Mouse (Mus musculus) T-helper 17 cell (primary cell): Measurements from ENCODE around the gene Ski.

Source experiments
- in situ Hi-C, 2 experiments: fragments of 300-600 bp; cut with MboI, MseI; formaldehyde crosslinking; loops; 1 replicate in 1 of 2; 2 replicates in 1 of 2; pipeline ENCODE4 v1.15.1; 2025; ENCODE audit warnings: high pct_unique_total_duplicates in 2 of 2

The Ski gene

DNA sequence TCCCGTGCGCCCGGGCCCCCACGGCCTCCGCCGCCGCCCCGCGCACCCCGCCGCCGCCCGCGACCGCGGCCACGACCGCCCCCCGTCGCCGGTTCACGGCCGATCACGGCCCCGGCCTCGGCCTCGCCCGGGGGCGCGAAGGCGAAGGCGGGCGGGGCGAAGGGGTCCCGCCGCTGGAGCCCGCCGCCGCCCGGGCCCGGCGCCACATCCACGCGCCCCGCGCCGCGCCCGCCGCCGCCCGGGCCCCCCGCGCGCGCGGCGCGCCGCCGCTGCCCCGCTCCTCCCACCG is at the start of gene Ski:
Gene Ski (minus strand): TSS at position 41 of the 289 bp plus-strand sequence.
- in situ Hi-C loops: loop anchor here in 1 of 2 experiments (25.0 kb wide), 1 partner anchor 790 kb away; the partner anchor contains the start of gene Tnfrsf4

DNA sequence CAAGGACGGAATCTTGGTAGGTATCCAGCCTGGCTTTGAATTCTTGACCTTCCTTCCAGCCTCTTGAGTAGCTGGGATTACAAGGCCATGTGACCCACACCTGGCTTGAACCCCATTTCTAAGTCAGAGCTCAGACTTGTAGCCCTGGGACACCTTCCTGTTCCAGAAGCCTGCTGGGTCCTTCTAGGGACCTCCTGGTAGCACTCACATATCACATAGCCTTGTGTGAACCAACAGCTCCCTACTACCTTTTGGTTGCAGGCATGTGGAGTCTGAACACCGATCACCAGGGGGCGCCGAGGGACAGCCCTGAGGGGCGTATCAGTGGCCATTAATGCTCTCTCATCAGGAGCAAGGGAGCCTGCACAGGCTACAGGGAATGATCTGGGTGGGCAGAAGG is 46.0 kb upstream of the Ski start:
- in situ Hi-C loops: no loop called here

DNA sequence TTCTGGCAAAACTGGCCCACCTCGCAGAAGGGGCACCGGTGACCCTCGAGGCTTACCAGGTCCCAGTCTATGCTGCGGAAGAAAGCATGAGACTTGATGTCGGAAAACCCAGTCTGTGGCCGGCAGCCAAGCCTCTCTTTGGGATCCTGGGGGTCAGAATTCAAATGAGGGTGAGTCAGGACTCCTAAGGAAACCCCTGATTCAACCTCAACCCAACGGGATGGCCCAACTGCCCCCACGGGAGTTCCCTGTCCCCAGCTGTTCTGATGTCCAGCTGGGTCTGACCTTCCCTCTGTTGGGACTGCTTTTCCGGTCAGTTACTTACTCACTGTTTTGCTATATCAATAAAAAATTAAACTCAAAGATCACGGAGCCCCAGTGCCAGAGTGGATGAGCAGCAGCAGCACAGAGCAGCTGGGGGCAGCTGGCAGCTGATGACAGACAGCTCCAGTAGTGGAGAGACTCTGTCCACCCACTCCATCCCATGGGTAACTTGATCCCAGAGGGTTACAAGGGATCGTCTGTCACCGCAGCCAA is 45.3 kb upstream of the Ski start:
- in situ Hi-C loops: no loop called here

DNA sequence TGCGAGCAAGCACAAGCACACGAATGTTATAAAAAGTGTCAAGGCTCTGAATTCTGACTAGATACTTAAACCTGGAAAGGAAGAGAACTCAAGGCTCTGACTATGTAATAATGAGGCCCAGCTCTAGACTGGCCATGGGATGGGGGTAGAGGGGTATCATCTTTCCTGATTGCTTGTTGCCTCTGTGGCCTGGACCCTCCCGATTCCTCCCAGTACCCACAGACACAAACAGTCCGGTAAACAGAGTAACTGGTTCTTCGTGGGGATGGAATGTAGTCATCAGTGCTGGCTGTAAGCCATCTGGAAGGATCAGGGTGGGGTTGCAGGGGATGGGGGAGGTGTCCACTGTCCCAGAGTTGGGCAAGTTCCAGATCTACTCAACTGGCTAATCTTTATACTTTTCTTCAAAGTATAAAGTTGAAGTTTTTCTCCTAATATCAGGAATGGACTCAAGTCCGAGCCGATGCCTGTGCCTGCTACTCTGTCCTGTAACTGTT is 44.7 kb upstream of the Ski start:
- in situ Hi-C loops: no loop called here

DNA sequence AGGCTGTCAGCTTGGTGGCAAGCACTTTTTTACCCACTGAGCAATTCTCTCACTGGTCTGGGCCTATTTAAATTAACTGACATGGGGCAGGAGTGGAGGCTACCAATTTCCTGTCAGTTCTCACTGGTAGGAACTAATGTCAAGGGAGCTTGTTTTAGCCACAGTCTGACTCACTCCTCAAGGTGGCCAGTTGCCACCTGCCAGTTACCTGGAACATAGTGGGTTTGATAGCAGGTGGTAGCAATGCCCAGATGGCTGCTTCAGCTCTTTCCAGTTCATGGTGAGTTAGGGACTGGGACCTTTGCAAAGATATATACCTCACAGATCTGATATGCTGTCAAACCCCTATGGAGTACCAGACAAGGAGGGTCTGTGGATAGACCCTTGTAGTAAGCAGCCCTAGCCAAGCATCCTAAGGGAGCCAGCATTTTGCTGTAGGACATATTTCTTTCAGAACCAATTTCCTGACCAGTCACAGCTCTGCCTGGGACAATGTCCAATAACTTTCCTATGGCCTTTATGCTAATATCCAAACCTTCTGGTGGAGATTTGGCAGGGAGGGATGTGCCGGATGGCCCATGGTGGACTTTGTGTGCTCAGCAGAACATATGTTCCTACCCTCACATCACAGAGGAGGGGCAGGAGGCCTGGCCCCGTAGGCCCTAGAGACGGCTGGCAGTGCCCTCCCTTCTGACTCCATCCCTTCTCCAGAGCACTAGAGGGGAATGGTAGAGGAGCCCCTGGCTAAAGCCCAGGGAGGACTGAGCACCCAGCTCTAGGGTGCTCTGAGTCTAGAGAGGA is 42.3 kb upstream of the Ski start:
- in situ Hi-C loops: loop anchor here in 1 of 2 experiments (5.0 kb wide), 1 partner anchor 88 kb away; no protein-coding TSS in a partner anchor

DNA sequence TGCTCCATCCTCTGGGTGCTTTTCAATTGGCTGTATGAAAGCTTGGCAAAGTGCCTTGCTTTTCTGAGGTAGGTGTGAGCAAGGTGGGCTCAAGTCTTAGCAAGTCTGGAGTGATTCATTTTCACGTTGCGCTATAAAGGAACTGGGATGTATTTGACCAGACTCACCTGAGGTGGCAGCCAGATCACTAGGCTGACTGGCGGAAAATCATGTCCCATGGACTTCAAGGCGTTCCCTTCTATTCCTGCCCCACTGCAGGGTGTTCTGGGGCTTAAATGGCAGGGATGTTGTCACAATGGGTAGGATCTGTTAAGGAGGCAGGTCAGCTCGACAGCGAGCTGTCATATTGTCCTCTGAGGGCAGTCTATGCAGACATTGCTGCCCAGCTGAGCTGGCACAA is 29.9 kb upstream of the Ski start:
- in situ Hi-C loops: no loop called here

DNA sequence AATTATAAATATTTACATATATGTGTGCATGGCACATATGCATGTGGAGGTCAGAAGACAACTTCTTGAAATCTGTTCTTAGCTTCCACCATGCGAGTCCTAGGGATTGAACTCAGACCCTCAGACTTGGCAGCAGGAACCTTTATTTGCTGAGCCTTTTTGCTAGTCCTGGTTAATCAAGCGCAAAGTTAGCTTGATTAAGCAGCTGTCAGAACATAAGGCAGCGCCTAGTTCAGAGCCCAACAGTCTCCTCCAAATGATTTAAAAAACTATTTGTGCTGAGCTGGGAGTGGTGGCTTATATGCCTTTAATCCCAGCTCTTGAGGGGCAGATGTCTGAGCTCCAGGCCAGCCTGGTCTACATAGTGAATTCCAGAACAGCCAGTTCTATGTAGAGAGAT is 28.8 kb upstream of the Ski start:
- in situ Hi-C loops: no loop called here

DNA sequence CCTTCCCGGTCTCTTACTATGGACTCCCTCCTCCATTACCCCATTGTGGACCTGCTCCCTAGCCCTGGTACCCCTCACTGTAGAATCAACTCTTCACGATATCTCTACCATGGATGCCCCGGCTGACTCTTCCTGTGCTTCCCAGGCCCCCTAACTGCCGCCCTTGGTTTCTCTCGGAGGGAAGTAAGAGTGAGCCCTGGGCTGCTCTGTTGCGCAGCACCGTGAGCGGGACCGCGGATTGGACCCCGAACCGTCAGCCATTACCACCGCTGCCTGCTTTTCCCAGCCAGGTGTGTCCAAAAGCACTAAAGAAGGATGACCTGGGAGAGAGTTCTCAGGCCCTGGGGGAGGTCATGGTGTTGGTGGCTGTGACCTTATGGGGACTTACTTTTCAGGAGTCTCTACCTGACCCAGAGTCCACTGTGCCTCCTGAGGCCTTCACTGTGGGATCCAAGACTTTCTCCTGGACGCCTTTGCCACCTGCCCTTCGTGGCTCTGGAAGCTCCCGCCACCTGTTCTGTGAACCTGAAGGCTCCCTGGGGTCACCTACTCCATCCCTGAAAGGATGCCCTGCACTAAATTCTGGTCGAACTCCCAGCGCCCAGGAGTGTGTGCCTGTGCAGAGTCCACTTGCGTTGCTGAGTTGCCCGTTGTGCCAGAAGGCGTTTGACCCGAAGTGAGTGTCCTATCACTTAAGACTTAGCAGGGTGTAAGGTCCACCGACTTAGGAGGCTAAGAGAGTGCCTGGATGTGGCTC is 28.1 kb upstream of the Ski start:
- in situ Hi-C loops: no loop called here

DNA sequence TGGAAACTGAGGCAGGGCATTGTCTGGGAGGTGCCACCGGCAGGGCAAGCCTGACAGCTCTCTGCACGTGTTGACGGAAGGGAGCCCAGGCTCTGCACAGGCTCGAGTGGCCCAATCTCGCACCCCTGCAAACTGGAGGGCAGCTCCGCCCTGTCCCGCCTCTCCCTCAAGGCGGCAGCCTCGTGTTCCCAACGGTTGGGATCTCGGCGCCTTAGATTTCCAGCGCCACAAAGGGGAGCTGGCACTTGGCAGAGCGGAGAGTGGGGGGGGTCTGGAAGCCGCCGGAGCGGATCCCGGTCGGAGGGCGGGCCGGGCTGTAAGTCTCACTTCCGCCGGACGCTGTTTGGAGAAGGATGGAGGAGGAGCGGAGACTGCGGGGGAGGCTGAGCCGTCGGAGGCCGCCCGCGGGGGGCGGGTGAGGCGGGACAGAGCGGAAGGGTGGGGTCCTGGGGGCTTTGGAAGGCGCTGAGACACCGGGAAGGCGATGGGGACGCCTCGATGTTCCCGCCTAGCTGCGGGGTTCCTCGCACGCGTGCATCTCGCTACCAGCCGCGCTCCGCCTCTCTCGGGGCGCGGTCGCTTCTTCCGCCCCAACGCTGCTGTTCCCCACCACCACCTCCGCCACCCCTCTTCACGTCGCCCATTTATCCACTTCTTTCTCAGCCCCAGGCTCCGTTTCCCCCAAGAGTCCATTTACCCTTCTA is 27.4 kb upstream of the Ski start, which contains the start of gene Faap20:
Gene Faap20 (plus strand): TSS at position 155 of the 704 bp plus-strand sequence.
- in situ Hi-C loops: loop anchor here (5.0 to 10.0 kb wide), 4 partner anchors 52 to 305 kb away; no protein-coding TSS in a partner anchor

DNA sequence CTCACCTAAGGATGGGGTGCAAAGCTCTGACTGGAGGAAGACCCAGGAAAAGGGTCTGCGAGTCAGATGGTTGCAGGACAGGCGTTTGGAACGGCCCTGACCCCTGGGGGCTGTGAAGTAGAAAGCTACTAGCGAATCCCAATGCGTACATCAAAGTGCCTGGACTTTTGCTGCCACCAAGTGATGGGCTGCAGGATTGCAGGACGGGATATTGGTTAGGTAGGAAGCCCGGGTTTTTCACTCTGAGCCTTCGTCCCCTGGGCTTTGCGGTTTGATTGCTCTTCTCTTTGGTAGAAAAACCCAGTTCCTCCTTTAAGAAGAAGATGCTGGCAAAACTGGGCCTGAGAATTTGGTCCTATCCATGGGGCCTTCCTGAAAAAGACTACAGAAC is 26.9 kb upstream of the Ski start:
- in situ Hi-C loops: loop anchor here (5.0 to 10.0 kb wide), 4 partner anchors 52 to 304 kb away; no protein-coding TSS in a partner anchor

DNA sequence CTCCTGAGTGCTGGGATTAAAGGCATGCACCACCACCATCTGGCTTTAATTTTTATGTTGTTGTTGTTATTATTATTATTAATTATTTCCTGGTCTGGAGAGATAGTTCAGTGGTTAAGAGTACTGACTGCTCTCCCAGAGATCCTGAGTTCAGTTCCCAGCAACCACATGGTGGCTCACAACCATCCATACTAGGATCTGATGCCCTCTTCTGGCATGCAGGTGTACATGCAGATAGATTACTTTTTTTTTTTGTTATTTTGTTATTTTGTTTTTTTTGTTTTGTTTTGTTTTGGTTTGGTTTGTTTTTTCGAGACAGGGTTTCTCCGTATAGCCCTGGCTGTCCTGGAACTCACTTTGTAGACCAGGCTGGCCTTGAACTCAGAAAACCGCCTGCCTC is 25.7 kb upstream of the Ski start:
- in situ Hi-C loops: loop anchor here (5.0 to 10.0 kb wide), 4 partner anchors 51 to 303 kb away; no protein-coding TSS in a partner anchor

DNA sequence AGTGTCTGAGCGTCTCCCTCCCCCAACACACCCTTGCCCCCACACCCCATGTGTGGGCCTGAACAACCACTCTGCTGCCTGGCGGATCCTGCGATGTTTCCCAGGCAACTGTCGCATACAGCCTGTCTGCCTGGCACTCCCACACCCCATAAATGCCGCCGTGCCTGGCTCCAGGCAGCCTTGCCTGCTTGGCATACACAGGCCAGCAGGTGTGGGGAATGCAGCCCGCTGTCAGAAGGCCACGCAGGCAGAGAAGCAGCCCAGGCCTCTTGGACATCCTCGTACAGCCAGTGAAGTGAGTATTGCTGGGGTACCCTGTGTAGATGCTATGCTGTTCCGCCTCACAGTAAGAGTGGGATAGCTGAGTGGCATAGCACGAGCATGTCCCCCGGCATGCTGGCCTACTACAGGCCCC is 24.3 kb upstream of the Ski start:
- in situ Hi-C loops: loop anchor here (5.0 to 10.0 kb wide), 4 partner anchors 49 to 302 kb away; no protein-coding TSS in a partner anchor

DNA sequence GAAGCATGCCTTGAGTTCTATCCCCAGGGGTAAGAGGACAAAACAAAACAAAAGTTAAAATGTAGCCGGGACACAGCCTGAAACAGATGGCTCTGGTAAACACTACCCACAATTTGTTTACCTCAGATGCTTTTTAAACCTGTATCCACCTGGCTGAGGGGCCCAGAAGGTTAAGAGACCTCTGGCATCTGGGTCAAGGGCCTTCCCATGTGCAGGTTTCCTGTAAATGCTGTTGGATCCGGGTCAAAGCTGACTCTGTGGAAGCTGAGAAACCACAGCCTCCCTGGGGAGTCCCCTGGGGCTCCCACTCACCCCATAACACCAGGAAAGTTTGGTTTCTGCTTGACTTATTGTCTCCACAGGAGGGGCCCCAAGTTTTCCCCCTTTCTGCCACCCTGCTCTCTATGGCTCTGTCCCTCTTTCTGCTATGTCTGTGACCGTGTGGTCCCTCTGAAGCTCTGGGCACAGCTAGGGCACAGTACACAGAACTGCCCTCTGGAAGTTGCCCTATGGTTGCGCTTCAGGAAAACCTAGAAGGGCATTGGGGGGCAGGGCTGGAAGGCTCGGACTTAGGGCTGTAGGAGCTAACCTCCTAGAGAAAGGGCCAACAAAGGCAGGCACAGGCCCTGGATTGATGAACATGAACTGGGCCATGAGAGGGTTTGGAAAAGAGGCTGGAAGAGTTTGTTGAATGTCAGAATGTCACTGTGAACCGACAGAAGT is 23.5 kb upstream of the Ski start:
- in situ Hi-C loops: loop anchor here (5.0 to 10.0 kb wide), 4 partner anchors 49 to 301 kb away; no protein-coding TSS in a partner anchor

DNA sequence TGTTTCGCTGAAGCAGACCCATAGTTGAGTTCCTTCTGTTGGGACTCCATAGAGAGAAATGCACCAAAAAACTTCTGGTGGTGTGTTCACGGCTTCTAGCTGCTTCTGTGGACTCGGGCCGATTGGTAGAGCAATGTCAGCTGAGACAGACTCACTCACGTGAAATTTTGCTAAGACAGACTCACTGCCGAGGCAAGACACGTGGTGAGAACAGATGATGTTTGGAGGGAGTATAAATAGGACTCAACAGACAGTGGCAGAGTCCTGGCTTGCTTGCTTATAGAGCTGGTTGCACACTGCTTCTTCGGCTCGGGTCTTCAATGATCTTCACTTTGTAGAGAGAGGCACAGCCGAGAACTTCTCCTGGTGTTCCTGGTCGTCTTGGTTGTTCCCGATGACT is 20.8 kb upstream of the Ski start:
- in situ Hi-C loops: loop anchor here in 1 of 2 experiments (10.0 kb wide), 1 partner anchor 298 kb away; no protein-coding TSS in a partner anchor

DNA sequence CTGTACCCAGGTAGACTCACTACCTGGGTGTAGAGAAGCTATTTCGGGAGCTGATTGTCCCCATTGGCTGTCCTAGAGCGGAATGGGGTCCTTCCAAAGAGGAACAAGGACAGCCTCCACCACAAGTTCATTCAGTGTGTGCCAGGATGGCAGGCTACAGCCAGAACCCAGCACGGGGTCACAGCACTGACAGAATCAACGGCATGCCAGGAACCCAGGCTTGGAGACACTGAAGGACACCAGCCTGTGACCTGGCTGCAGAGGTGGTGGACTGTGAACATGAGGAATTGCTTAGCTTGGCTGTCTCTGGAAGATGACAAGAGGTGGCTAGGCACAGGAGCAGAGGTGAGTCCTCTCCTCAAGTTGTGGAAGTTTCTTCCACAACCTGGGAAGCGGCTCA is 19.9 kb upstream of the Ski start:
- in situ Hi-C loops: loop anchor here in 1 of 2 experiments (10.0 kb wide), 1 partner anchor 297 kb away; no protein-coding TSS in a partner anchor

DNA sequence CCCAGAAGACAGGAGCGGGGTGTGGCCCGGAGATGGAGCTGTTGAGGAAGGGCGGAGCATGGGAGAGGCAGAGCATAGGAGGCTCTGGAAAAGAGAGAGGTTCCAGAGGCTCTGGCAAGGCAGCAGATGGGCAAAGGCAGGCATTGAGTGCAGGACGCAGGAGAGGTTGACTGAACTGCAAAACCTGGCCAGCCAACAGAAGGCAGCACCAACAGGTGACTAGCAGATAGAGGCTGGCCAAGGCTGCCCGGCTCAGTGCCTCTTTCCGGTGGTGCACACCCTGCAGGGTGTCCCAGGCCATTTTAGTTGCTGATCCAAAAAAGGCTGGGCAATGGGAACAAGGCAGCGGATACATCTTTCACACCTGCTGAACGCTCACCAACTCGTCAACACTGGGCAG is 19.4 kb upstream of the Ski start:
- in situ Hi-C loops: loop anchor here in 1 of 2 experiments (10.0 kb wide), 1 partner anchor 297 kb away; no protein-coding TSS in a partner anchor

DNA sequence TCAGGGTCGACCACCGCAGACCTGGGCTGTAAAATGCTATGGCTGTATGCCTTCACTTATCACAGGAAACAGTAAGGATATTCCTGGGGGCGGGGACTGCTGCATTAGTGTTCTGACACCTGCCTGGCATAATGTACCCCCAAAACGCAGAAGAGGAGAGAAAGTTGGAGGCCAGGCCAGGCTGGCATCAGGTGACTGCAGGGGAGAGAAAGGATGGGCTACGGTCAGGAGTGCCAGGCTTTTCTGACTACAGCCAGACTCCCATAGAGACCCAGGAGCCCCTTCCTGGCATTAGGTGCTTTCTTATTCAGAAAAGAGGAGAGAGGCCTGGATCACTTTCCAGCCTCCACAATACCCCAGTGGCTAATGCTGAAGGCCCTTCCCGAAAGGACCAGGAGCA is 17.1 kb upstream of the Ski start:
- in situ Hi-C loops: no loop called here

DNA sequence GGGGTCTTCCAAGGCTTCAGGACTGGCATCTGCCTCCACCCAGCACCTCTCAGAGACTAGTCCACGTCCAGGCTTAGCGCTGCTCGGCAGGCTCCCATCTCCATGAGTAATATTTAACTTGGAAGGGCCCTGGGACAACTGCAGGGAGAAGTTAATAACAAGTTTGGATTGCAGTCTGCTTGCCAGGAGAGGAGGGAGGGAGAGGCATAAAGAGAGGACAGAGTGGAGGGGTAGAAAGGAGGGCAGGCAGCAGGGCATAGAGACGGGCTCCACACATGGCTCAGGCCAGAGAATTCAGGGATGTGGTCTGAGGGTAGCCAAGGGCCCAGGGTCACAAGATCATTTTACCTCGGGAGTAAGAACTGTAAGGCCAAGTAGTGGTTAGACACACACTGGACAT is 15.9 kb upstream of the Ski start:
- in situ Hi-C loops: no loop called here

DNA sequence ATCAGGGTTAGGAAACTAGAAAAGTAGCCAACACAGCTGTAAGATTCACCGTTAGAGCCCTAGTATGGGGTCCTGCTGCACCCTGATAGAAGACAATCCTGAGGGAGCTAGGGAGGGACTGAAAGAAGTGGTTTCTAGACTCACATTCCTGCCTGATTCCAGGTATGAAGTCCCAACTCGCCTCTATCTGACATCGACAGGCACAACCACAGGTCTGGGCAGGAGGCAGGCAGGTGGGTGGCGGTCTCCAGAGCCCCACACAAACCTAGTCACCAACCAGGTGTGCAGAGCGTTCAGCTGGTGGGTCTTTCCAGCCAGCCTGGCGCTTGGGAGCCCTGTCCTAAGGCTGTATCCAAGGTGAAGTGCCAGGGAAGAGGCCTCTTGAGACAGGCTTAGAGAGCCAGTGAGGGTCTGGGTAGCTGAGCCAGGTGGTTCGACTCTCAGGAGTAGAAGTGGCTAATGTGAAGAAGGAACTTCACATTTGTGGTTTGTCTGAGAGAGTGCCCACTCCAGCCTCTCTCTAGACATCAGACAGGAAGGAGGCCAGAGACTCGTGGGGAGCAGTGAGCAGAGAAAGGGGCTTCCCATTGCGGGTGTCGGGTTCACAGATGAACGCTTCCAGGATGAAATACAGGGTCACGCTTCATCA is 14.5 kb upstream of the Ski start:
- in situ Hi-C loops: no loop called here
